Mouse (Mus musculus): ENCODE measurements around the gene Gm21885. TPM values are rescaled to one million over a fixed set of nuclear protein-coding genes. Genes with fewer than 3 reads are reported as not detected.
A peak's percentile ranks its signal among the peaks of the same experiment; 100 is the strongest.

The Gm21885 gene
- total RNA-seq, 2 experiments from 2014 or later = not detected

DNA sequence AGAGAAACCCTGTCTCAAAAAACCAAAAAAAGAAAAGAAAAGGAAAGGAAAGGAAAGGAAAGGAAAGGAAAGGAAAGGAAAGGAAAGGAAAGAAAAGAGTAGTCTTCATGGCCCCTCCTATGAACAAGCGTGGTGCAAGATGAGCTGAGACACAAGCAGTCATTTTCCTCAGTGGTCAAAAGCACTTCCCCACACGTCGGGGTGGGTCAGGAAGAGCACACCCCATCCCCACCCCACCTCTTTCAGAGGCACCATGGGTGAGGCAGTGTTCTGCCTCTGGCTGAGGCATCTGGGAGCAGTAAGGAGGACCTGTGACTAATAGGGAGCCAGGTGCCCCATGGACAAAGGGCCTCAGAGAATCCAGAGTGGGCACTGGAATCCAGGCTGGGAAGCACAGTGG is 15.5 kb upstream of the Gm21885 start:
- ATAC-seq (replicated peaks; ENCODE audit: poor library complexity) = 0 out of 2 replicates have a peak, but pooled peaks have one; percentile 23

DNA sequence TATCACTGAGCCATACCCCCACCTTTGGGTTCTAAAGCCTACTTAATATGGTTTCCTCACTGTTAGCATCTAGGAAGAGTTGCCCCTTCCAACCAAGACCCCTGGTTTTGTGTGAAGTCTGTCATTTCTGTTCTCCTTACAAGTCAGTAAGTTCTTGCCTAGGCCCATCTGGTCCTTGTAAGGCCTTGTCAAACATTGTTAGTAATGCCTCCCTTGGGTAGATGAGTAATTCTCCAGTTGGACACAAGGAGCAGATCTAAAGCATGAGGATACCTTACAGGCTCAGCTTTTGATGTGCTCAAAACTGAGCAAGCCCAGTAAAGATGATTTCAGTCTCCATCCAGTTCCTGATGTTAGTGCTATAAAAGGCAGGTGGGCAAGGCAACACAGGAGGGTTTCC is 12.9 kb upstream of the Gm21885 start:
- ATAC-seq (replicated peaks; ENCODE audit: poor library complexity) = no peak

DNA sequence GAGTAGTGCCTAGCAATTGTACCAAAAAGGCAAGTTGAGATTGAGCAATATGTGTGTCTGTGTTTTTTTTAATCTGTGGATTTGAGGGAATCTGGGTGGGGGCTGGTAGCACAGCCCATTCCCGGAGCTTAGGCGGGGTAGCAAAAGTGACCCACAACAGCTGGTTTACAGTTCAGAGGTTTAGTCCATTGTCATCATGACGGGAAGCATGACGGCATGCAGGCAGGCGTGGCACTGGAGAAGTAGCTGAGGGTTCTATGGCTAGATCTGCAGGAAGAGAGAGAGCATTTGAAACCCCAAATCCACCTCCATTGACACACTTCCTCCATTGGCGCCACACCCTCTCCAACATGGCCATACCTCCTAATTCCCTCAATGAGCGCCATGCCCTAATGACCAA is 11.8 kb upstream of the Gm21885 start:
- no peak for ATAC-seq (replicated peaks; ENCODE audit: poor library complexity)

- ATAC-seq (replicated peaks; ENCODE audit: poor library complexity) = no peak
These were observed 10.7 kb upstream of the Gm21885 start for GRCm38 (mm10) chr11:94271015-94271414.

DNA sequence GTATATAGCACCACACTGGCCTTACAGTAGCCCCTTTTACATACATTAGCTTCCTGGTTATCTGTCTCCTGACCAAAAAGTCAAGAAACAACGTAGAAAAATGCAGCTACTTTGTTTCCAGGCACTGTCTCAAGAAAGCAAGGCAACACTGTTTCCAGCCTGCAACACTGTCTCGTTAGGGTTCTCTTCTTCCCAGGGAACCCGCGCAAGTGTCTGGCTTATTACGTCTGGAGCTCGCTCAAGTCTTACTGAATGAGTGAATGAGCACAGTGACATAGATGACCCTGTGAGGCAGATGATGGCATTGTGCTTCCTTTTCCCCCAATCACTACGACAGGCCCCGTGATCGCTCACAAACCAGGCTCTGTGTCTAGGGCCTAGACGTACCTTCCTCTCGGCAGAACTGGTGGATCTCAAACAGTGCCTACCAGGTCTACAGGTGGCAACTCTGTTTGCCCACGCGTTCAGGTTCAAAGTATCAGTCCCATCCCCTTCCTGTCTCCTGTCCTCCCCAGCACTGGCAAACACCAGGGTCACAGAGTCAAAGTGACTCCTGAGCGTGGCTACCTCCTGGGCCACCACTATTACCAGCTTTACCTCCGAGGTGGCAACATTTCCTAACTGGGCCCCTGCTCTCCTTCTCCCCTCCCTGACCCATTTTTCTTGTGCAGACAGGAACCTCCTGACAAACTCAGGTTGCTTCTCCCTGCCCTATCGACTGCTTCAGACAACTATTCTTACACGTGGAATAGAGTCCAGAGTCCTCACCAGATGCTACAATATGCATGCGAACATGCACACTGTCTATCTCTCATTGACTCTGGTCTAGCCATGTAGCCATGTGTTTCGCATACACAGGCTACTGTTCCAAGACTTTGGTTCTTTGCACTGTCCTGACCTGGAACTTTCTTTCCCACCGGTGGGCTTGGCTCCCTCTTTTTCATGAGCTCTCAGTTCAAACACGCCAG is 8.4 kb upstream of the Gm21885 start:
- no peak for ATAC-seq (replicated peaks; ENCODE audit: poor library complexity)

DNA sequence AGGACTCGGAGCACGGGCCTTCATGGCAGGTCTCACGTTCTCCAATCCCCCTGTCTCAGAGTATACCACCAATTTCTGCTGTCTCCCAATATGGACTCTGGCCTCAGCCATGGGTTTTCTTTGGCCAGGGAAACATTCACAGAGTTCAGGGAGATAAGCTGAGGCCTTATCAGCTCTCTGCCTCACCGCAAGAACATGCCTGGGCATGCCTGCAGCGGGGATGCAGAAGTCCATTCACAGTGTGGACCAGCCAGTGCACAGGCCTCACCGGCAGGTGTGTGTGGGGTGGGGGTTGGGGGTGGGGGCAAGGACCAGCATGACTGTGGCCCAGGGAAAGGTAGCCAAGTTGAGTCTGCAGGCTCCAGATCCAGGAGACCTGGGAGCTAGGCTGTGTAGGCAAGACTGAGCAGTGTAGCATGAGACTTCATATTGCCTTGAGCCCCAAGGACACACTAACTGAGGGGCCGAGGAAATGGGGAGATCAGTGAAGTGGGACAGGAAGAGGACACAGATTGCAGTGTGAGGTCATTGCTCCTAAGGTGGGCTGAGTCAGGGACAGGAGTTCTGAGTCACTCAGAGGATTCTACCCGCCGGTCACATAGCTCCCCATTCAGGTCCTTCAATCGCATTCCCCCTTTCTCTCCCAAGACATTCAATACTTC is 7.3 kb upstream of the Gm21885 start:
- ATAC-seq (replicated peaks; ENCODE audit: poor library complexity) = peak; percentile 59

GRCm38 (mm10) chr11:94275226-94275625 is 6.4 kb upstream of the Gm21885 start:
- no peak for ATAC-seq (replicated peaks; ENCODE audit: poor library complexity)

DNA sequence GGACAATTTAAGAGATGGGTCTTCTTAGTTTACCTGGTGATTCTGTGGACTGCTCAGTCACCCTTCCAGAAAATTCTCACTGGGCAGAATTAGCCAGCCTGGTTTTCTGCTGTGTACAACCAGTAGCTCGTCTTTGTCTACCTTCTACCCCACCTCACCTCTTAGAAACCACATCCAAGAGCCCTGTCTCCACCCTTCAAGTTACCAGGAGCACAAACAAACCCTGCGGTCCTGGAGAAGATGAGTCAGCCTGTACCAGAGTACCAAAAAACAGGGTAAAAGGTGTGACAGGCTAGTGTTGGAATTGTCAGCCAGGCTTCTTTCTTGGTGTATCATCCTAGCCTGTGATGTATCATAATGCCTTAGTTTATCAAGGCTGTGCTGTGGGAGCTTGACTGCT is 6.0 kb upstream of the Gm21885 start:
- ATAC-seq (replicated peaks; ENCODE audit: poor library complexity) = no peak

GRCm38 (mm10) chr11:94276869-94277337 is 4.8 kb upstream of the Gm21885 start:
- peak; percentile 82 for ATAC-seq (replicated peaks; ENCODE audit: poor library complexity)

- no peak for ATAC-seq (replicated peaks; ENCODE audit: poor library complexity)
These were observed 618 bp downstream of the Gm21885 start for GRCm38 (mm10) chr11:94282291-94282690.

- ATAC-seq (replicated peaks; ENCODE audit: poor library complexity) = no peak
These were observed 1.9 kb downstream of the Gm21885 start for GRCm38 (mm10) chr11:94283536-94284099.

- 0 out of 2 replicates have a peak, but pooled peaks have one; percentile 9 for ATAC-seq (replicated peaks; ENCODE audit: poor library complexity)
These were observed 4.4 kb downstream of the Gm21885 start for GRCm38 (mm10) chr11:94285886-94286574.

- no peak for ATAC-seq (replicated peaks; ENCODE audit: poor library complexity)
These were observed 5.4 kb downstream of the Gm21885 start for GRCm38 (mm10) chr11:94287105-94287504.

DNA sequence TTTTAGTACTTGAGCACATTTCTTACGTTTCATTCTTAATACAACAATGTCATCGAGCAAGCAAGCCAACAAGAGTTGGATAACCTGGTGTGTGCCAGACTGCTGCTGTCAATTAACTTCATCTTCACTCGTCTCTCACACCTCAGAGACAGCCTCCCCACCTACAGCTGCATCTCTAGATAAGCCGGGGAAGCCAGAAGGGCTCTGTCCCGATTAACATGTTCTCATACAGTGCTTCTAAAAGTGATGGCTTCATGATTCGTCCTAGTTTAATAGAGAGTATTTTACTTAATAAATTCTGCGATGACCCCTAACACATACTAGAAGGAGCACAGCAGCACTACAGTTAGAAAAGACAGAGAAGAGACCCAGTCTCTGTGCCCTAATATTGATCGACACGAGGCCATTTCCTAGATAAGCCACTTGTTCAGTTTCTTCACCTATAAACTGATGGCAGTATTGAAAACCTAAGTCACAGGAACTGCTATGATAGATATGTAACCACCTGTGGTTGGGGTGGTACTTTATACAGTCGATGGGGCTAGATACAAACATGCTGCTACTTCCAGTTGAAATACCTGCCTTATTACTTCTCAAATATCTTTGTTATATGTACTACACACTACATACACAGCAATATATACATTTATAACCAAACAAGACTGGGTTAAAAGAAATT is 8.5 kb downstream of the Gm21885 start:
- ATAC-seq (replicated peaks; ENCODE audit: poor library complexity) = peak; percentile 80

DNA sequence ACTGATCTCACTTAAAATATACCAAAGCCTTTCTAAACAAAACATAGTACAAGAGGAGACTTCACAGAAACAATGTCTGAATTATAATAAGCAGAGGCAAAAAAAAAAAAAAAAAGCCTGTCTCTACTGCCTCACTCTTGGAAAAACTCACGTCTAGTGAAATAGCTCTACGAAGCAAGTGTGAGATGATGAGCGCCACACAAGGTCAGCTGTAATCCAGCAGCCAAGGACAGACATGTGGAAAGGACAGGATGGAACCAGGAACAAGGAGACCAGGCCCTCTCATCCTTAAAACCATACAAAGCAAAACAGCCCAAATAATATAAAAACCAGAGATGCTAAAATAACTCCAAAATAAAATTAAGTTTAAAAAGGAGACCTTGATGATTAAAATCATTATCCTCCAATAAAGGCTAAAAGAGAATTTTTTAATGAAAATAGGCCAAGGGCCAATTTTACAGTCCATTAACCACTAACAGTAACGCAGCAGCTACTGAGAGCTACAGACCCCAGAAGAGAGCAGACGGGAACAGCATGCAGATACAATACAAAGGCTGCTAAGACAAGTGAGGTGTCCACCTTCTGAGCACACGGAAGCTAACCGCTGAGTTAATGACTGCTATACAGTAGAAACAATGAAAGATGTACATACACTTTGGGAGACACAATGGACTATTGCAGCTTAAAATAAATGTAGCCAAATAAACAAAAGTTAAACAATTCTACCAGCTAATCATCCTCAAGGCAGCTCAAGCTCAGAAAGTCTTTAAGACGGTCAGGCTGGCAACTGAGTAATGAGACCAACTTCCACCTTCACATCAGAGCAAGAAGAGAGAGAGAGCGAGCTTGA is 13.5 kb downstream of the Gm21885 start:
- no peak for ATAC-seq (replicated peaks; ENCODE audit: poor library complexity)

- ATAC-seq (replicated peaks; ENCODE audit: poor library complexity) = no peak
These were observed 31.1 kb downstream of the Gm21885 start for GRCm38 (mm10) chr11:94312733-94313132.

DNA sequence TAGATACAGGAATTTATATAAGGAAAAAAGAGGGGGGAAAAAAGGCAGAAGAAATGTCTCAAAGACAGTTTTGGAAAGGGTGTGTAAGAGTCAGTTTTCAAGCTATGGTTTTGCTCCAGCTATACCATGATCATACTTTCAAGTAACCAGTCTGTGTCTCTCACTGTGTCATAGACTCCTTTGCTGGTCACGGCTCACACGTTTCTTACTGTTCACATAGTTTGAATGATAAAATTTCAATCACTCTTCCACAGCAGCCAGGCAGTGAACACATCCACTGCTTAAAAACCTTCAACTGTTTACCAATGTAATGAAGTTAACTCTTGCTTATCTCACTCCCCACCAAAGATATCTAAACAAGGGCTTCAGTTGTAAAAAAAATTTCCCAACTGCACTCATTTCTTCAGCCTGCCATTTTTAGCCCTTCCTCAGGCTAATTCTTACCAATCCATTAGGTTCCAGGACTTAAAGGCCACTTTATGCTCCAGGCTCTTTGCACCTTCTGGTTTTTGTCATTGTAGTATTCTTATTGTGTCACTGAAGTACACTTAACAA is 32.5 kb downstream of the Gm21885 start:
- peak; percentile 41 for ATAC-seq (replicated peaks; ENCODE audit: poor library complexity)

- no peak for ATAC-seq (replicated peaks; ENCODE audit: poor library complexity)
These were observed 33.6 kb downstream of the Gm21885 start for GRCm38 (mm10) chr11:94315308-94315707.

GRCm38 (mm10) chr11:94316528-94316927 is 34.9 kb downstream of the Gm21885 start:
- no peak for ATAC-seq (replicated peaks; ENCODE audit: poor library complexity)

Data from megakaryocyte progenitor cell, adult 5-6 weeks (primary cell).